Mouse (Mus musculus) naive thymus-derived CD4-positive, alpha-beta T cell, adult 2 months (primary cell): Measurements from ENCODE around the gene H2-Ob.
"Not testable (repeated sequence)": the region's sequence is repeated elsewhere in the genome, so short reads cannot be mapped to it uniquely, and the experiment has no call there.

Experiments used
- DNase-seq: peaks from one replicate; pipeline ENCODE4 v3.0.0-alpha.2; 2011; ENCODE audit warnings: low read depth

The H2-Ob gene

GRCm38 (mm10) chr17:34207866-34208265 is 30.8 kb upstream of the H2-Ob start:
- DNase-seq: no peak

GRCm38 (mm10) chr17:34208421-34208820 is 30.3 kb upstream of the H2-Ob start:
- DNase-seq: no peak

- DNase-seq: peak; percentile 65
Measured at GRCm38 (mm10) chr17:34209680-34210079, 29.0 kb upstream of the H2-Ob start.

DNA sequence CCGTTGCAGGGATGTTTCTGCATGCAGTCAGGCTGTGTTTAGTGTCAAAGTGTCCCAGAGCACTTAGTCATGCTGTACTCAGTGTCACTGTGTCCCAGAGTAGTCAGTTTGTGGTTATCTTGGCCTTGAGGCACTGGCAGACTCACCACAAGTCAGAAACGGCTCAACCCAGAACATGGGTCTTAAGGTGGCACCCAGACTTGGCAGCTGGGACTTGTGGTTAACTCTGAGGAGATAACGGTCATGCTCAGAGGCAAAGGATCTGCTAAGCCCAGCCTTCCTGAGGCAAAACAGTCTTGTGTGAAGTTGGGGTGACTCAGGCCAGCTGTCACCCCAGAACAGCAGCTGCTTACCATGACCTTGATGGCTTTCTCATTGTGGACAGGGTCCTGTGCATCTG is 28.1 kb upstream of the H2-Ob start:
- DNase-seq: peak; percentile 56

DNA sequence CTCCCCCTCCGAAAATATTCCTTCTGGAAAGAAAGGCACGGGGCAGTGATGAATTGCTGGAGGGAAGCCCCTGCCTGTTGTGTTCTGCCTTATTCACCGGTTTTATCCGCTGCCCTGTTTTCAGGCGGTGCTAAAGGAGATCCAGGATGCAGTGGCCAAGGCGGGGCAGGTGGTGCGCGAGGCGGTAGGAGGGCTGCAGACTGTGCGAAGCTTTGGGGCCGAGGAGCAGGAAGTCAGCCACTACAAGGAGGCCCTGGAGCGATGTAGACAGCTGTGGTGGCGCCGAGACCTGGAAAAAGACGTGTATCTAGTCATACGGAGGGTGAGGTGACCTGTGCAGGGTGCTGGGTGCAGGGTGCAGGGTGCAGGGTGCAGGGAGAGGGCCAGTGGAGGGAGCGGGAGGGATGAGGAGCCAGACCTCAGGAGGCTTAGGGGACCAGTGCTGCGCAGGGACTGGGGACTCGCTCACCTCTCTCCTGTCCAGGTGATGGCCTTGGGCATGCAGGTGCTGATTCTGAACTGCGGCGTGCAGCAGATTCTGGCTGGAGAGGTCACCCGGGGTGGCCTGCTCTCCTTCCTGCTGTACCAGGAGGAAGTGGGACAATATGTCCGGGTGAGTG is 26.8 kb upstream of the H2-Ob start:
- peak; percentile 73 for DNase-seq

GRCm38 (mm10) chr17:34213936-34214335 is 24.8 kb upstream of the H2-Ob start:
- no peak for DNase-seq

DNA sequence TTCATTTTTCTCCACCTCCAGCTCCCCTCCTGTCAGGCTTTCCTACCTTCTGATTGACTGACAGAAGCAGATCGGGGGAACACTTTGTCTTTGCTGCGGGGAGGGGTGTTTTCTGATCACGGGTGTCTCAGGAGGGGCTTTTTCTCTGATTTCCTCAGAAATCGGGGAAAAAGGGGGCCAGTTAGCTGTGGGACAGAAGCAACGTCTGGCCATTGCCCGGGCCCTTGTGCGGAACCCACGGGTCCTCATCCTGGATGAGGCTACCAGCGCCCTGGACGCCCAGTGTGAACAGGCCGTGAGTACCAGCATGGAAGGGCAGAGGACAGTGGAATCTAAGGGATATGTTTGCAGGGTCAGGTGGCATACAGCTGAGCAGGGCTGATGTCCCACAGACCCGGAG is 23.5 kb upstream of the H2-Ob start:
- DNase-seq: no peak

- no peak for DNase-seq
Measured at GRCm38 (mm10) chr17:34217216-34217928, 21.3 kb upstream of the H2-Ob start.

DNA sequence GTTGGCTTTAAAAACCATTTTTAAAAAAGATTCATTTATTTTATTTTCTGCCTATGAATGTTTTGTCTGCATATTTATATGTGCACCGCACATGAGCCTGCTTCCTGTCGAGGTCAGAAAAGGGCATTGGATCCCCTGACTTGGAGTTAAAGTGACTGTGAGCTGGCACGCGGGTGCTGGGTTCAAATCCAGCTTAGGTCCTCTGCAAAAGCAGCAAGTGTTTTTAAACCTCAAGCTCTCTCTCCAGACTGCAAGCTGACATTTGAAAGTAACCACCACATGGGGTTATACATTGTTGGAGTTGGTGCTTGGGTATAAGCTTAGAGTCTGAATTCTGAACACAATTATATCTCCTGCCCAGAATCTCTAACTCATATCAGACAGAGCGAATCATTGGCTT is 20.7 kb upstream of the H2-Ob start:
- DNase-seq: no peak

GRCm38 (mm10) chr17:34218675-34219074 is 20.0 kb upstream of the H2-Ob start:
- no peak for DNase-seq

DNA sequence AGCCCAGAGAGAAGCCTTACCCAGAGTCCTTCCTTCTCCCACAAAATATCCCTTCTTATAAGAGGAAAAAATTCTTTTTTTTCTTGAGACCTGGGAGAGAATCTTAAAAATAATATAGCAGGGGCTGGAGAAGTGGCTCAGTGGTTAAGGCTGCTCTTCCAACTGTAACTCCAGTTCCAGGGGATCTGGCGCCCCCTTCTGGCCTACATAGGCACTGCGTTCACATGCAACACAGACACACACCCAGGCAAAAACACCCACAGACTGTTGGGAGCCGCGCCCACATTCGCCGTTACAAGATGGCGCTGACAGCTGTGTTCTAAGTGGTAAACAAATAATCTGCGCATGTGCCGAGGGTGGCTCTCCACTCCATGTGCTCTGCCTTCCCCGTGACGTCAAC is 19.6 kb upstream of the H2-Ob start:
- peak; percentile 84 for DNase-seq

- not testable (repeated sequence) for DNase-seq
Measured at GRCm38 (mm10) chr17:34219801-34220200, 18.9 kb upstream of the H2-Ob start.

DNA sequence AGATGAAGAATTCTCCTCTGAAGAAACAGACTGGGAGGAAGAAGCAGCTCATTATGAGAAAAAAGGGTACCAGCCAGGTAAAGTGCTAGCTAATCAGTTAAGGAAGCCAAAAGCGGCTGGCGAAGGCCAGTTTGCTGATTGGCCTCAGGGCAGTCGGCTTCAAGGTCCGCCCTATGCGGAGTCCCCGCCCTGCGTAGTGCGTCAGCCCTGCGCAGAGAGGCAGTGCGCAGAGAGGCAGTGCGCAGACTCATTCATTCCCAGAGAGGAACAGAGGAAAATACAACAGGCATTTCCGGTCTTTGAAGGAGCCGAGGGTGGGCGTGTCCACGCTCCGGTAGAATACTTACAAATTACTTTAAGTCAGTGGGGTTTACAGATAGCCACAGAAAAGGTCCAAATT is 18.3 kb upstream of the H2-Ob start:
- DNase-seq: not testable (repeated sequence)

- DNase-seq: no peak
Measured at GRCm38 (mm10) chr17:34224816-34225215, 13.9 kb upstream of the H2-Ob start.

- no peak for DNase-seq
Measured at GRCm38 (mm10) chr17:34225426-34225825, 13.3 kb upstream of the H2-Ob start.

- not testable (repeated sequence) for DNase-seq
Measured at GRCm38 (mm10) chr17:34225911-34226310, 12.8 kb upstream of the H2-Ob start.

GRCm38 (mm10) chr17:34230971-34231370 is 7.7 kb upstream of the H2-Ob start:
- DNase-seq: not testable (repeated sequence)

DNA sequence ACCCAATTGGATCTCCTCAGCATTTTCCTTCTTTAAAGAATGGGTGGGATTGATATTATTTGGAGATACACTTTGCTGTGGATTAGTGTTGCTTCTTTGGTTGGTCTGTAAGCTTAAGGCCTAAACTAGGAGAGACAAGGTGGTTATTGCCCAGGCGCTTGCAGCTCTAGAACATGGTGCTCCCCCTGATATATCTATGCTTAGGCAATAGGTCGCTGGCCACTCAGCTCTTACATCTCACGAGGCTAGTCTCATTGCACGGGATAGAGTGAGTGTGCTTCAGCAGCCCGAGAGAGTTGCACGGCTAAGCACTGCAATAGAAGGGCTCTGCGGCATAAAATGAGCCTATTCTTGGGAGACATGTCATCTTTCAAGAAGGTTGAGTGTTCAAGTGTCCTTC is 6.7 kb upstream of the H2-Ob start:
- DNase-seq: not testable (repeated sequence)

DNA sequence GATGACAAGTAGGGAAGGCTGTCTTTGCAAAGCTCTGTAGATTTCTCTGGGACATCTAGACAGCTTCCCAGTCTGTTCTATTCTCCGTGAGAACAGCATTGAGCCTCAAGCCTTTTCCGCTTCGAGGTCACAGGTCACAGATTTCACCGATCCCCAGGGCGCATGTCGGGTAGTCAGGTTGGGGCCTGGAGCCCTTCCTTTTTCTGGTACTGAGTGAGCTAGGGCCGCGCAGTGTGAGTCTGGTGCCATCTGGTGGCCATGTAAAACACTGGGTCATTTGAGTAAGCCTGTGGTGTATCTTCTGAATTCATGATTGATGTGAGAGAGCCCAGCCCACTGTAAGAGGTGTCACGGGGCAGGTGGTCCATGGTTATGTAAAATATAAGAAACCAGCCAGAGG is 3.8 kb upstream of the H2-Ob start:
- DNase-seq: peak; percentile 96

DNA sequence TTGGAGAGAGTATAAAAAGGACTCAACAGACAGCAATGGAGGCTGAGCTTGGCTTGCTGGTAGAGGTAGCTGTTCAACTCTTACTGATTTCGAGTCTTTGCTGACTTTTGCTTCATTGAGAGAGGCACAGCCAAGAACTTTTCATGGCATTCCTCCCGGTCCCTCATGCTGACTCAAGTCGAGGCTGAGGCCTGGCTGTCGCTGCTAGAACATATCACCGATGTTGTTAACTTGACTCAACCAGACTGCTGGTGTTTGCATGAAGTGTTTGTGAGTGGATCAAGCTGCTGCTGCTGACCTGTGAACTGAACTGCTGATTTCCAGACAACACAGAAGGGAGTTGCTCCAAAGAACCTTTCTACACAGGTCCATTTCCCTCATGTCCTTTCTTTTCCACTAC is 2.0 kb upstream of the H2-Ob start:
- no peak for DNase-seq

DNA sequence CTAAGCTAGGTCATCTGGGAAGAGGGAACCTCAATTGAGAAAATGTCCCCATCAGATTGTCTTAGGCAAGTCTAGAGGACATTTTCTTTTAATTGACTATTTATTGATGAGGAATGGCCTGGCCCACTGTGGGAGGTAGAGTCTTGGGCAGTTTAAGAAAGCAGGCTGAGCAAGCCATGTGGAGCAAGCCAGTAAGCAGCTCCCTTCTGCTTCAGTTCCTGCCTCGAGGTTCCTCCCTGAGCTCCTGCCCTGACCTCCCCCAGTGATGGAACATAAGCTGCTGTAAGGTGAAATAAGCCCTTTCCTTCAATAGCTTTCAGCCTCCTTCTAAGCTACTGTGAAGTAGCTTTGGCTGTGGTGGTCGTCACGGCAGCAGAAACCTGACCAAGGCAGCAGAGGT is 962 bp upstream of the H2-Ob start:
- DNase-seq: no peak

DNA sequence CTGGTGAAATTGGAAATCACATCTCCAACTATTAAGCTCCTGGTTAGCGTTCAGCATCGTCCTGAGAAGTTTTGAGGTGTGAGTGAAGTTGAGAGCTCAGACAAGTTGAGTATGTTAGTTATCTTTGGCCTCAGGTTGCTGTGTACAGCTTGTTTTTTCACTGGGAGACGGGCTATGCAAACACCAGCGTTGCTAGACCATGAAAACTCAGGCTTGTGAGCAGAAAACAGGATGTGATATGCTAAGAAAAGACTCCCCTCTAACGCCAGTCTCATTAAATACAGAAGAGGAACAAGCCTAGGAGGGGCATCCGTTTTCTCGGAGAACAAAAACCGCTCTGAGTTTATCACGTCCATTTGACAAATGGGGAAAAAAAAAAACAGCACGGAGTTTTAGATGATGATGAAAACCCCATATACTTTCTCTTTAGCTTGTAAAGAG is 918 bp downstream of the H2-Ob start:
- DNase-seq: peak; percentile 78

GRCm38 (mm10) chr17:34240366-34240765 is 1.7 kb downstream of the H2-Ob start:
- DNase-seq: no peak

GRCm38 (mm10) chr17:34240916-34241315 is 2.2 kb downstream of the H2-Ob start:
- DNase-seq: no peak
